24 mouse cellular contexts compared by ENCODE assay signal in genomic region chr13:103341031-103341430, GRCm38 (mm10). TPM values are rescaled to one million over a fixed set of nuclear protein-coding genes. Genes with fewer than 3 reads are reported as not detected.
DNase-seq lines count a peak whose midpoint lies in the region; TF ChIP-seq lines count a peak whose summit lies in the region.
"Had no signal": no experiment of that assay in that cellular context is flagged by ENCODE, and none has a peak within 500 bp of the region (broad histone marks: within the 10 kb centered on the region; RNA-seq: fewer than 3 reads in every experiment).

No protein-coding gene starts in this region.

- TF ChIP-seq POLR2A in thymus, adult 2 months (IDR thresholded peaks at IDR 0.05; ENCODE audit: control insufficient read depth, extremely low read depth, insufficient read depth, low read length, poor library complexity), result no peak

- H3K36me3 ChIP-seq in thymus, adult 2 months (ENCODE audit: control insufficient read depth, insufficient read depth, low read length), result no peaks in the 10 kb centered on the region
- H3K36me3 ChIP-seq: embryonic facial prominence, embryonic 12.5 days; embryonic facial prominence, embryonic 15.5 days; G1E; hindbrain, embryonic 12.5 days; hindbrain, embryonic 15.5 days had no signal

- no peak overlapping the region for H3K27ac ChIP-seq in thymus, adult 2 months (ENCODE audit: control insufficient read depth, insufficient read depth, low read length)
- H3K27ac ChIP-seq: embryonic facial prominence, embryonic 12.5 days; embryonic facial prominence, embryonic 15.5 days; heart, adult 2 months; hindbrain, embryonic 12.5 days; hindbrain, embryonic 15.5 days had no signal

- H3K27me3 ChIP-seq in thymus, adult 2 months (ENCODE audit: control insufficient read depth, insufficient read depth, low read length), result no peaks in the 10 kb centered on the region
- H3K27me3 ChIP-seq: CH12.LX had no signal

- H3K4me1 ChIP-seq in thymus, adult 2 months (replicated peaks; ENCODE audit: control insufficient read depth, insufficient read depth, low read length), result no peaks in the 10 kb centered on the region
- H3K4me1 ChIP-seq: embryonic facial prominence, embryonic 12.5 days; embryonic facial prominence, embryonic 15.5 days; hindbrain, embryonic 15.5 days had no signal

- whole genome bisulfite sequencing in thymus, adult 2 months, result 92% methylated on average over 4 of the region's 4 CpGs

- peak; percentile 43 to 63 for DNase-seq in frontal cortex, adult 2 months (ENCODE audit: extremely low spot score in 1 of 2, low spot score in 1 of 2)
- DNase-seq in frontal cortex, postnatal 14 days (ENCODE audit: low spot score in 2 of 2), result no peak
- peak; percentile 14 to 83 for DNase-seq in left cerebral cortex, postnatal 25 days (ENCODE audit: low spot score in 2 of 2)
- no peak for DNase-seq in left cerebral cortex, postnatal 14 days (ENCODE audit: low spot score in 2 of 2)
- DNase-seq in right cerebral cortex, adult 18-20 months, result peak; percentile 68
- no peak for DNase-seq in right cerebral cortex, postnatal 10 days (ENCODE audit: low spot score in 2 of 2)
- DNase-seq in brain, adult 2 months (ENCODE audit: low read depth, low spot score), result peak; percentile 75
- DNase-seq in thymus, adult 2 months, result no peak
- DNase-seq: adrenal gland, postnatal 10 days; adrenal gland, postnatal 36 days; B cell, adult 2 months; cerebellum, adult 11 months; cerebellum, adult 2 months; cerebellum, adult 9-11 months; cerebellum, postnatal 25 days; forebrain, postnatal 0 days; gastrocnemius, postnatal 25 days; heart, adult 2 months had no signal

- intact Hi-C loops in left cerebral cortex, postnatal 25 days (cut with DNase I), result loop anchor here (2.0 kb wide), 1 partner anchor 300 kb away; no protein-coding TSS in a partner anchor
- intact Hi-C loops in left cerebral cortex, postnatal 14 days (cut with DNase I), result no loop called here

- TF ChIP-seq CTCF in thymus, adult 2 months (IDR thresholded peaks at IDR 0.05; ENCODE audit: borderline replicate concordance, control insufficient read depth, extremely low read depth, insufficient read depth, low read length, poor library complexity), result no peak

- no peak overlapping the region for H3K4me3 ChIP-seq in thymus, adult 2 months (ENCODE audit: control insufficient read depth, insufficient read depth, low read length)
- H3K4me3 ChIP-seq: embryonic facial prominence, embryonic 12.5 days; embryonic facial prominence, embryonic 15.5 days; heart, adult 2 months; hindbrain, embryonic 12.5 days; hindbrain, embryonic 15.5 days had no signal

RNA-seq across cellular contexts. Expression of gene Mast4, which starts 6.7 kb away (rescaled TPM):
- 18.2 and 19.1 TPM in 2 replicates for polyA plus RNA-seq in frontal cortex, adult 2 months (2012; rRNA removed)
- total RNA-seq in left cerebral cortex, postnatal 25 days (2021), result 10 to 100 TPM; 41.2 to 46.7 TPM
- total RNA-seq in left cerebral cortex, postnatal 14 days (2021), result 10 to 100 TPM; 35.5 to 41.2 TPM
- polyA plus RNA-seq in thymus, adult 2 months (2012; rRNA removed), result 8.7 and 10.4 TPM in 2 replicates

Comparison
In these comparisons a context has a peak if more than half of its experiments do, and no peak if none do; other contexts are left out.
1. DNase-seq: peak in frontal cortex, adult 2 months (2 of 2), left cerebral cortex, postnatal 25 days (2 of 2), right cerebral cortex, adult 18-20 months (single experiment) and brain, adult 2 months (single experiment); none in frontal cortex, postnatal 14 days (0 of 2), left cerebral cortex, postnatal 14 days (0 of 2), right cerebral cortex, postnatal 10 days (0 of 2) and thymus, adult 2 months (single experiment).